In the genomic region with DNA sequence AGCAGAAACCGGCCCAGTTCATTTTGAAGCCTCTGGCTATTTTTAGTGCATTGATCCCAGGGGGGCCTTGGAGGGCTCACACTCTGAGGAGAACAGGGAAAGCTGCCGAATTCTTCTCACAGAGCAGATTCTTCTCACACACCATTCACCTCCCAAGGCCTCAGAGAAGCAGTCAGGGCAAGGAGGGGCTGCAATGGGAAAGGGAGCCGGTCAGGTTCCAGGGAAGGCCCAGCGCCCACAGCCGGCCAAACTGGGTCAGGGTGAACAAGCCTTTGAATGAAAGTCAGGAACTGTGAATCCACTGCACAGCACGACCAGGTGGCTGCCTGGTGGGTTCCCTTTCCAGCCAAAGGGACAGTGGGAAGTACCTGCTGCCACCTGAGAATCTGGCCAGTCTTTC, we compare ENCODE assay signal across 16 mouse cellular contexts. TPM values are rescaled to one million over a fixed set of nuclear protein-coding genes. Genes with fewer than 3 reads are reported as not detected.
A peak's percentile ranks its signal among the peaks of the same experiment; 100 is the strongest.
DNase-seq lines count a peak whose midpoint lies in the region; ATAC-seq lines count a peak whose summit lies in the region.
"Had no signal": no experiment of that assay in that cellular context is flagged by ENCODE, and none has a peak within 500 bp of the region (broad histone marks: within the 10 kb centered on the region; RNA-seq: fewer than 3 reads in every experiment).

No protein-coding gene starts in this region.

- no peaks in the 10 kb centered on the region for H3K9me3 ChIP-seq in forebrain, embryonic 16.5 days (ENCODE audit: control insufficient read depth, low read length)
- H3K9me3 ChIP-seq: forebrain, embryonic 12.5 days; liver, embryonic 12.5 days had no signal

- H3K4me2 ChIP-seq in forebrain, embryonic 16.5 days (ENCODE audit: low read length), result no peak overlapping the region
- H3K4me2 ChIP-seq: forebrain, embryonic 12.5 days; hindbrain, embryonic 14.5 days; liver, embryonic 12.5 days; midbrain, embryonic 11.5 days had no signal

- no peaks in the 10 kb centered on the region for H3K36me3 ChIP-seq in forebrain, embryonic 16.5 days (ENCODE audit: control insufficient read depth, insufficient read depth)
- H3K36me3 ChIP-seq: forebrain, embryonic 12.5 days; liver, embryonic 12.5 days had no signal

- 57% methylated on average over 6 of the region's 6 CpGs for WGBS in forebrain, embryonic 16.5 days

- no peaks in the 10 kb centered on the region for H3K4me1 ChIP-seq in forebrain, embryonic 16.5 days (replicated peaks; ENCODE audit: control insufficient read depth, insufficient read depth, low read length)
- H3K4me1 ChIP-seq: forebrain, embryonic 12.5 days; liver, embryonic 12.5 days had no signal

- no peak overlapping the region for H3K9ac ChIP-seq in forebrain, embryonic 16.5 days (replicated peaks; ENCODE audit: low read depth, low read length)
- H3K9ac ChIP-seq: forebrain, embryonic 12.5 days; hindbrain, embryonic 14.5 days; liver, embryonic 12.5 days had no signal

- no peak for ATAC-seq in forebrain, embryonic 16.5 days
- ATAC-seq: liver, embryonic 12.5 days; lung, postnatal 0 days had no signal

- H3K27me3 ChIP-seq in forebrain, embryonic 16.5 days (replicated peaks; ENCODE audit: control insufficient read depth, insufficient read depth, low read length), result no peaks in the 10 kb centered on the region
- H3K27me3 ChIP-seq: forebrain, embryonic 12.5 days; liver, embryonic 12.5 days had no signal

- peak; percentile 15 for DNase-seq in lung, postnatal 36 days
- DNase-seq in lung, adult 18-20 months, result no peak
- DNase-seq in cerebellum, adult 9-11 months, result peak; percentile 96
- DNase-seq in heart, adult 9 months (ENCODE audit: low spot score in 2 of 2), result peak; percentile 30 to 50
- peak; percentile 32 for DNase-seq in heart, postnatal 4 days
- DNase-seq in left cerebral cortex, adult 18-20 months (ENCODE audit: low spot score in 2 of 2), result no peak
- DNase-seq: kidney, adult 9 months; right cerebral cortex, postnatal 25 days had no signal

- no peak overlapping the region for H3K4me3 ChIP-seq in forebrain, embryonic 16.5 days (replicated peaks; ENCODE audit: low read length)
- H3K4me3 ChIP-seq: forebrain, embryonic 12.5 days; layer of hippocampus, adult 2 months; liver, embryonic 12.5 days; myocyte had no signal

- H3K27ac ChIP-seq in forebrain, embryonic 16.5 days (ENCODE audit: low read length), result no peak overlapping the region
- H3K27ac ChIP-seq: forebrain, embryonic 12.5 days; hindbrain, embryonic 14.5 days; layer of hippocampus, adult 2 months; liver, embryonic 12.5 days had no signal

RNA-seq across cellular contexts. Expression of a gene that starts 47.9 kb away (rescaled TPM):
- under 1 TPM; 0.71 to 0.72 TPM for total RNA-seq in heart, postnatal 4 days (2021)
- total RNA-seq in left cerebral cortex, adult 18-20 months (2021), result 10 to 100 TPM; 47.4 to 68.3 TPM
- polyA plus RNA-seq in forebrain, embryonic 16.5 days (2015; fragmentation: Nextera tagmentation; extraction: Ambion mirVana), result 6.5 and 6.6 TPM in 2 replicates

Comparison
In these comparisons a context has a peak if more than half of its experiments do, and no peak if none do; other contexts are left out.
1. DNase-seq: peak in lung, postnatal 36 days (single experiment), cerebellum, adult 9-11 months (single experiment), heart, adult 9 months (2 of 2) and heart, postnatal 4 days (single experiment); none in lung, adult 18-20 months (0 of 2) and left cerebral cortex, adult 18-20 months (0 of 2).
2. RNA of a gene that starts 47.9 kb away (total RNA-seq): 47.4 to 68.3 TPM in left cerebral cortex, adult 18-20 months; 0.71 to 0.72 TPM in heart, postnatal 4 days; every median in the first group is over 10 times any median in the second.